9 mouse cellular contexts compared by ENCODE assay signal in the genomic region with DNA sequence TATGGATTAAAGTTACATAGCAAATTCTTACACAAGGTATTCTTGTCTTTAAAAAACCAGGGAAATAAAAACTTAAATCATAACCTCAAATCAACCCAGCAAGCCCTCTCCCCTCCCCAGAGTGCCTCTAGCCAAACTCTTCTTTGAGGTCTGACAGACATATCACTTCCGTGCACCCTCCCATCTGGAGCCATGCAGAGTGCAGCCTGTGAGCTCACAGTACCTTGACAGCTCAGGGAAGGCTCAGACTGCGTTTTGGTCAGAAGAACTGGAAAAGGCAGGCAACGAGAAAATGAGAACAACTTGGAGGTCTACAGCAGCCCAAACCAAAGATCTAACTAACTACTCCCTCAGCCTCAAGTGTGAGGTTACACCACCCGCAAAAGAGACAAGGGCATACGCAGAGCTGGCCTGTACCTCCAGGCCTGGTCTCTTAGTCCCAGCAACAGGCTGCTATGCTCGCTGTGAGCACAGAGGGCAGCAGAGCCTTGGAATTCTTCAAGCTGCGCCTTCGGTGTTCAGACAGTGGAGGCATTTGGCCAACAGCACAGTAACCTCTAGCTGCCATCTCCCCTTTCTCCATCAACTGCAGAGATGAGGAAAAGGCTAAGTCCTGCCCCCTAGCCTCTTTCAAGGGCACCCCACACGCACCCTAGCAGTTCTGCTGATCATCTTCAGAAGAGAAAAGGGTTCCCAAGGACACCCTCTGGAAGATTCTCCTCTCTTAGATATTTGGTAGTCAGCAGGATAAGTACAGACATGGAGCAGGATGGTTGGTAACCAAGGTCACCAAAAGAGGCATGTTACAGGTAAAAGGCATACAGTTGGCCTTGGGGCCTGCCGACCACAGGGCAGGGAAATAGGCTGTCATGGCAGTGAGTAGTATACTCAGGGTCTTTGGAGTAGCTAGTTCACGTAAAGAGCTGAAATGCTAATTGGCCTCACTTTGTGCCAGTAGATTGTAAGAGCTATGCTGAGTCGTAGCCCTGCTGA.
DNase-seq lines count a peak whose midpoint lies in the region; ATAC-seq and TF ChIP-seq lines count a peak whose summit lies in the region.
"Had no signal": no experiment of that assay in that cellular context is flagged by ENCODE, and none has a peak within 500 bp of the region (broad histone marks: within the 10 kb centered on the region; RNA-seq: fewer than 3 reads in every experiment).

No protein-coding gene starts in this region.

- H3K27ac ChIP-seq in intestine, embryonic 15.5 days, result no peak overlapping the region
- H3K27ac ChIP-seq in small intestine, adult 2 months (ENCODE audit: insufficient read depth, low read depth, low read length), result no peak overlapping the region
- H3K27ac ChIP-seq: macrophage had no signal

- WGBS in intestine, embryonic 15.5 days, result 35% methylated on average over 12 of the region's 12 CpGs
- WGBS in small intestine, adult 2 months, result 48% methylated on average over 12 of the region's 12 CpGs

- intact Hi-C loops in gastrocnemius, postnatal 36 days (cut with DNase I), result loop anchor here (2.0 kb wide), 1 partner anchor 159 kb away; no protein-coding TSS in a partner anchor

- no peaks in the 10 kb centered on the region for H3K27me3 ChIP-seq in intestine, embryonic 15.5 days (replicated peaks)
- H3K27me3 ChIP-seq in small intestine, adult 2 months (ENCODE audit: control insufficient read depth, insufficient read depth, low read length), result no peaks in the 10 kb centered on the region

- DNase-seq in adrenal gland, adult 8-10 months, result peak; percentile 43
- peak; percentile 87 for DNase-seq in embryo, embryonic 11 days
- peak; percentile 60 to 72 for DNase-seq in gastrocnemius, postnatal 36 days
- DNase-seq in left cerebral cortex, adult 8-10 months (ENCODE audit: low spot score in 2 of 2), result peak; percentile 51 to 78
- DNase-seq in mesoderm, embryonic 11.5 days (ENCODE audit: low read depth, low spot score), result peak; percentile 77
- DNase-seq in T-cell, adult 2 months (ENCODE audit: low spot score), result no peak

- ATAC-seq in intestine, embryonic 15.5 days, result peak; percentile 91

- no peaks in the 10 kb centered on the region for H3K9me3 ChIP-seq in intestine, embryonic 15.5 days

- no peak overlapping the region for H3K4me2 ChIP-seq in intestine, embryonic 15.5 days (replicated peaks)

- TF ChIP-seq CTCF in small intestine, adult 2 months (IDR thresholded peaks at IDR 0.05; ENCODE audit: extremely low read depth, insufficient read length, insufficient replicate concordance, low read depth, low read length), result peak; percentile 67; the same call in 1 of the 2 replicates

- TF ChIP-seq POLR2A in small intestine, adult 2 months (IDR thresholded peaks at IDR 0.05; ENCODE audit: low read depth, low read length), result no peak

- H3K36me3 ChIP-seq in intestine, embryonic 15.5 days, result no peaks in the 10 kb centered on the region
- H3K36me3 ChIP-seq in small intestine, adult 2 months (ENCODE audit: control insufficient read depth, insufficient read depth, low read length), result peaks cover 40% of the 10 kb centered on the region

- H3K4me3 ChIP-seq in intestine, embryonic 15.5 days (replicated peaks), result no peak overlapping the region
- H3K4me3 ChIP-seq in small intestine, adult 2 months (ENCODE audit: low read depth, low read length), result no peak overlapping the region

- H3K9ac ChIP-seq in intestine, embryonic 15.5 days, result no peak overlapping the region

- no peaks in the 10 kb centered on the region for H3K4me1 ChIP-seq in intestine, embryonic 15.5 days (replicated peaks)
- H3K4me1 ChIP-seq in small intestine, adult 2 months (ENCODE audit: control insufficient read depth, insufficient read depth, insufficient read length, low read length), result no peaks in the 10 kb centered on the region
